Mouse (Mus musculus) forebrain, embryonic 15.5 days (tissue): ENCODE measurements around the gene Mup4. TPM values are rescaled to one million over a fixed set of nuclear protein-coding genes. Genes with fewer than 3 reads are reported as not detected.

Source experiments
- ATAC-seq: fragments of 200-750 bp; cut with Nextera tagmentation; replicated peaks from 2 replicates; pipeline ENCODE4 v1.8.0; 2017; ENCODE audit warnings: mild to moderate bottlenecking, moderate TSS enrichment, moderate library complexity
- H3K27ac ChIP-seq: fragments of 300-500 bp; sonication (generic); replicated peaks from 2 replicates; pipeline ENCODE4 v1.5.1; 2015; ENCODE audit warnings: mild to moderate bottlenecking, inconsistent platforms
- H3K27me3 ChIP-seq: fragments of 300-500 bp; sonication (generic); 2 replicates; pipeline ENCODE4 v1.6.1; 2015; ENCODE audit warnings: inconsistent platforms
- H3K36me3 ChIP-seq: fragments of 300-500 bp; sonication (generic); 2 replicates; pipeline ENCODE4 v1.6.1; 2015; ENCODE audit warnings: mild to moderate bottlenecking, inconsistent platforms
- H3K4me1 ChIP-seq: fragments of 300-500 bp; sonication (generic); 2 replicates; pipeline ENCODE4 v1.6.1; 2015; ENCODE audit warnings: inconsistent platforms
- H3K4me2 ChIP-seq: fragments of 300-500 bp; sonication (generic); replicated peaks from 2 replicates; pipeline ENCODE4 v1.6.1; 2015; ENCODE audit warnings: mild to moderate bottlenecking, inconsistent platforms
- H3K4me3 ChIP-seq: fragments of 300-500 bp; sonication (generic); 2 replicates; pipeline ENCODE4 v1.5.1; 2015; ENCODE audit warnings: mild to moderate bottlenecking, inconsistent platforms
- H3K9ac ChIP-seq: fragments of 300-500 bp; sonication (generic); replicated peaks from 2 replicates; pipeline ENCODE4 v1.6.1; 2015; ENCODE audit warnings: mild to moderate bottlenecking, inconsistent platforms
- H3K9me3 ChIP-seq: fragments of 300-500 bp; sonication (generic); 2 replicates; pipeline ENCODE4 v1.6.1; 2016; ENCODE audit warnings: inconsistent platforms
- WGBS: fragments of 180-500 bp; shearing (Covaris S2); methylation state at CpG from one replicate; pipeline ENCODE4 v1.1.7; 2015; ENCODE audit warnings: mixed read lengths; 5-methylcytosine and 5-hydroxymethylcytosine counted together
- polyA plus RNA-seq: library from polyadenylated mRNA; unstranded; fragments of >200 nt; fragmentation: Nextera tagmentation; extraction: Ambion mirVana; gene quantifications from 2 replicates; pipeline ENCODE4 v1.2.1, GENCODE M21; 2015

Mup4 gene
- polyA plus RNA-seq, 1 experiment from 2014 or later, result not detected

DNA sequence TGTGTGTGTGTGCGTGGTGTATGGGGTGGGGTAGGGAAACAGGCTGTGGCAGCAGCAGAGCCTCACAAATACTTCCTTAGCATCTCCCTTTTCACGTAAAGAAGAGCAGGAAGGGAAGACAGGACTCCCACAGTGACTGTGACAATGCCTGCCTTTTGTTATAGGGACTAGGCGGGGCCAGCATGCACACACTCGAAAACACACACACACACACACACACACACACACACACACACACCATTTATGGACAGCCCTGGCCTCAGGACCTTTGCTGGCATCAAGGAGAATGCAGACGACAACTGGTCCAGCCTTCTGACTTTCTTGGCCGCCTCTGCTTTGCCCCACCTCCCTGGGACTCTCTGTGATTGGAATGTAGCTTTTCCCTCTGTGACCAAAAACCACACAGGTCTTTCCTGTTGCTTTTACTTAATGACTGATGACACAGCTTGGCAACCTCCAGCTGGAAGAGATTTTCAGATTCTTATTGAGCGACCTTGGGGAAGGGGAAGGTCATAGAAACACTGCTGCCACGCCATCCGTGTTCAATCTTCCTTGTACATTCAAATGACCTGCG lies 52.8 kb downstream of the Mup4 start:
- H3K36me3 ChIP-seq, result no peaks in the 10 kb centered on the region
- H3K4me1 ChIP-seq, result no peaks in the 10 kb centered on the region
- H3K9ac ChIP-seq, result no peak overlapping the region
- no peak overlapping the region for H3K4me2 ChIP-seq
- no peak for ATAC-seq
- no peaks in the 10 kb centered on the region for H3K27me3 ChIP-seq
- WGBS, result 58% methylated on average over 9 of the region's 10 CpGs
- H3K9me3 ChIP-seq, result no peaks in the 10 kb centered on the region
- H3K27ac ChIP-seq, result no peak overlapping the region
- H3K4me3 ChIP-seq, result no peak overlapping the region

DNA sequence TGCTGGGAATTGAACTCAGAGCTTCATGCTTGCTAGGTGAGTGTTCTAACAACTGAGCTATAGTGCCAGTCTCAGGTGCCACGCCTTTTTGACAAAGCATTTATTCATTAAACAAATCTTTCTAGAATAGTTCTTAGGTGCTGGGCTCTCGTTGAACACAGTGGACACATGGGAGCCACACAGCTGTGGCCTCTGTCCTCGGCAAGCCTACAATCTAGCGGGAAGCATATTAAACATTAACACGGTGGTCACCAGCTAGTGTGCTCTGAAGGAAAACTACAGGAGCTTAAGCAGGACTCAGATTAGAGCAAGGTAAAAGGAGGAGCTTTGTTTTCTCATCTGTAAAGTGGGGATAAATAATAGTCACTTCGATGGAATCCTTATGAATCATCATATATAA lies 53.4 kb downstream of the Mup4 start:
- 90% methylated on average over 6 of the region's 6 CpGs for WGBS
- no peak overlapping the region for H3K4me2 ChIP-seq
- H3K4me1 ChIP-seq, result no peaks in the 10 kb centered on the region
- no peaks in the 10 kb centered on the region for H3K27me3 ChIP-seq
- no peaks in the 10 kb centered on the region for H3K9me3 ChIP-seq
- no peaks in the 10 kb centered on the region for H3K36me3 ChIP-seq
- no peak for ATAC-seq
- H3K27ac ChIP-seq, result no peak overlapping the region
- H3K9ac ChIP-seq, result no peak overlapping the region
- no peak overlapping the region for H3K4me3 ChIP-seq

Other genes with a start within 250 kb of the Mup4 start
- gene Inip, start 159.1 kb downstream of the Mup4 start, polyA plus RNA-seq, result 77.2 and 80.6 TPM in 2 replicates
- gene Snx30, start 154.9 kb downstream of the Mup4 start, polyA plus RNA-seq, result 10.7 and 13.0 TPM in 2 replicates
- gene Slc46a2, start 45.7 kb downstream of the Mup4 start, polyA plus RNA-seq, result 0.09 TPM in 1 of 2 replicates, not detected in the other
- gene Mup6, start 3.6 kb upstream of the Mup4 start, polyA plus RNA-seq, result not detected in 2 replicates
- not detected in 2 replicates for gene Mup7, start 109.8 kb upstream of the Mup4 start, polyA plus RNA-seq
- gene Mup2, start 193.6 kb upstream of the Mup4 start, polyA plus RNA-seq, result not detected in 2 replicates